8 mouse cellular contexts compared by ENCODE assay signal in the genomic region with DNA sequence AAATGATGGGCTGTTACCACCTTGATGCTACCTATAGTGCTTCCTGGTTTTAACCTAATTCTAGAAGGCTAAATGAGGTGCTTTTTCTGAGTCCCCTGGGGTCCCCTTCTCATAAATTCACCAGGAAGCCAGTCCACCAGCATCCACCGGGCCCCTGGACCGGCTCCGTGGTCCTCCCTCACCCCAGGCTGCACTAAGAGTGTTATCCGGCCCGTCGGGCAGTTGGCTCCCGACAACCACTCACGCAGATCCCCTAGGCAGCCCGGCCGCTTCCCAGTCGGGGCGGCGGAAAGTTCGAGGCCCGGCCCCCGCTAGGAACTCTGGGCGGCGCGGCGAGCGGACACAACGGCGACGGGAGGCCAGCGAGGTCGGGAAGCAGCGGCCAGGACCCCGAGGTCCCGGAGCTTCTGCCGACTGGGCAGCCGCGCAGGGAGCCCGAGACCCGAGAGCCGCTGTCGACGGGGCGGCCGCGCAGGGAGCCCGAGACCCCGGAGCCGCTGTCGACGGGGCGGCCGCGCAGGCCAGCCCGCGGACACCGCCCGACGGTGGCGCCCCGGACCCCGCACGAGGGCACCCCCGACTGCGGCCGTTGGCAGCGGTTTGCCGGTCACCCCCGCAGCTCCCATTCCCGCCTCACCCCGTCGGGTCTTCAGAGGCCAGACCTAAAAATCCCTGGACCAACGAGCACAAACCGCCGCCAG. TPM values are rescaled to one million over a fixed set of nuclear protein-coding genes. Genes with fewer than 3 reads are reported as not detected.
DNase-seq lines count a peak whose midpoint lies in the region; ATAC-seq and TF ChIP-seq lines count a peak whose summit lies in the region.

No protein-coding gene starts in this region.

- no peak overlapping the region for H3K27ac ChIP-seq in embryonic facial prominence, embryonic 14.5 days (replicated peaks; ENCODE audit: low read depth, low read length)
- H3K27ac ChIP-seq in hindbrain, embryonic 13.5 days, result no peak overlapping the region
- no peak overlapping the region for H3K27ac ChIP-seq in midbrain, embryonic 11.5 days (ENCODE audit: low read depth, low read length)
- H3K27ac ChIP-seq in cerebellum, adult 2 months (ENCODE audit: insufficient read depth, low read length), result no peak overlapping the region

- no peaks in the 10 kb centered on the region for H3K4me1 ChIP-seq in embryonic facial prominence, embryonic 14.5 days (ENCODE audit: control insufficient read depth, insufficient read depth, low read length)
- peaks cover 9% of the 10 kb centered on the region for H3K4me1 ChIP-seq in hindbrain, embryonic 13.5 days (replicated peaks)
- no peaks in the 10 kb centered on the region for H3K4me1 ChIP-seq in midbrain, embryonic 11.5 days (ENCODE audit: control insufficient read depth, insufficient read depth, low read length)
- H3K4me1 ChIP-seq in cerebellum, adult 2 months (ENCODE audit: control insufficient read depth, insufficient read depth, low read length), result no peaks in the 10 kb centered on the region

- ATAC-seq in embryonic facial prominence, embryonic 14.5 days (ENCODE audit: low read depth), result no peak
- peak; percentile 76 for ATAC-seq in hindbrain, embryonic 13.5 days (ENCODE audit: low FRiP score)
- peak; percentile 75 for ATAC-seq in midbrain, embryonic 11.5 days (ENCODE audit: low FRiP score)

- TF ChIP-seq POLR2A in cerebellum, adult 2 months (IDR thresholded peaks at IDR 0.05; ENCODE audit: borderline replicate concordance, insufficient read depth, low read length), result no peak

- peak overlapping the region; percentile 49 for H3K4me3 ChIP-seq in embryonic facial prominence, embryonic 14.5 days (ENCODE audit: low read depth, low read length)
- peak overlapping the region; percentile 44 for H3K4me3 ChIP-seq in hindbrain, embryonic 13.5 days
- H3K4me3 ChIP-seq in midbrain, embryonic 11.5 days (ENCODE audit: low read depth, low read length), result peak overlapping the region; percentile 14
- H3K4me3 ChIP-seq in cerebellum, adult 2 months (replicated peaks; ENCODE audit: insufficient read depth, low read depth, low read length), result no peak overlapping the region

- H3K36me3 ChIP-seq in embryonic facial prominence, embryonic 14.5 days (ENCODE audit: control insufficient read depth, insufficient read depth, low read length), result no peaks in the 10 kb centered on the region
- H3K36me3 ChIP-seq in hindbrain, embryonic 13.5 days, result no peaks in the 10 kb centered on the region
- H3K36me3 ChIP-seq in midbrain, embryonic 11.5 days (ENCODE audit: control insufficient read depth, insufficient read depth, low read length), result no peaks in the 10 kb centered on the region

- H3K27me3 ChIP-seq in embryonic facial prominence, embryonic 14.5 days (replicated peaks; ENCODE audit: control insufficient read depth, insufficient read depth, low read length), result peaks cover 20% of the 10 kb centered on the region
- peaks cover 29% of the 10 kb centered on the region for H3K27me3 ChIP-seq in hindbrain, embryonic 13.5 days
- peaks cover 17% of the 10 kb centered on the region for H3K27me3 ChIP-seq in midbrain, embryonic 11.5 days (ENCODE audit: control insufficient read depth, insufficient read depth, low read length)
- H3K27me3 ChIP-seq in cerebellum, adult 2 months (ENCODE audit: control insufficient read depth, insufficient read depth, low read length), result no peaks in the 10 kb centered on the region; the same call in 1 of the 2 replicates

- no peak for TF ChIP-seq CTCF in cerebellum, adult 2 months (IDR thresholded peaks at IDR 0.05; ENCODE audit: borderline replicate concordance, insufficient read depth, low read depth, low read length)

- H3K9me3 ChIP-seq in embryonic facial prominence, embryonic 14.5 days (ENCODE audit: control insufficient read depth, low read length), result no peaks in the 10 kb centered on the region
- H3K9me3 ChIP-seq in hindbrain, embryonic 13.5 days, result no peaks in the 10 kb centered on the region
- no peaks in the 10 kb centered on the region; the same call in 1 of the 2 replicates for H3K9me3 ChIP-seq in midbrain, embryonic 11.5 days (ENCODE audit: control insufficient read depth, low read length)

- H3K4me2 ChIP-seq in embryonic facial prominence, embryonic 14.5 days (ENCODE audit: low read depth, low read length), result peak overlapping the region; percentile 70
- H3K4me2 ChIP-seq in hindbrain, embryonic 13.5 days, result peak overlapping the region; percentile 60
- peak overlapping the region; percentile 41 for H3K4me2 ChIP-seq in midbrain, embryonic 11.5 days

- WGBS in embryonic facial prominence, embryonic 14.5 days, result 20% methylated on average over 24 of the region's 69 CpGs
- 28% methylated on average over 69 of the region's 69 CpGs for WGBS in hindbrain, embryonic 13.5 days
- 26% methylated on average over 62 of the region's 69 CpGs for WGBS in midbrain, embryonic 11.5 days
- WGBS in cerebellum, adult 2 months, result 23% methylated on average over 69 of the region's 69 CpGs

- peak; percentile 17 for DNase-seq in kidney, postnatal 10 days
- no peak for DNase-seq in kidney, adult 18-20 months
- no peak for DNase-seq in embryonic facial prominence, embryonic 14.5 days (ENCODE audit: low spot score)
- DNase-seq in midbrain, embryonic 11.5 days (ENCODE audit: low spot score, missing footprints), result no peak
- no peak for DNase-seq in yolk sac, embryonic 10.5 days (ENCODE audit: low spot score)
- DNase-seq in cerebellum, adult 2 months, result no peak
- no peak for DNase-seq in adrenal gland, adult 2 months

- H3K9ac ChIP-seq in embryonic facial prominence, embryonic 14.5 days (ENCODE audit: low read depth, low read length), result peak overlapping the region; percentile 58
- H3K9ac ChIP-seq in hindbrain, embryonic 13.5 days, result peak overlapping the region; percentile 60; the same call in 1 of the 2 replicates
- H3K9ac ChIP-seq in midbrain, embryonic 11.5 days (ENCODE audit: low read length), result no peak overlapping the region

RNA-seq across cellular contexts. Expression of a gene that starts 0.5 kb away (rescaled TPM):
- 5.5 and 6.0 TPM in 2 replicates for polyA plus RNA-seq in embryonic facial prominence, embryonic 14.5 days (2014; fragmentation: Nextera tagmentation; extraction: Ambion mirVana)
- polyA plus RNA-seq in hindbrain, embryonic 13.5 days (2015; fragmentation: Nextera tagmentation; extraction: Ambion mirVana), result 2.3 and 2.4 TPM in 2 replicates
- polyA plus RNA-seq in midbrain, embryonic 11.5 days (2014; fragmentation: Nextera tagmentation; extraction: Ambion mirVana), result 4.5 and 6.0 TPM in 2 replicates
- 0.29 and 0.33 TPM in 2 replicates for polyA plus RNA-seq in cerebellum, adult 2 months (2012; rRNA removed)
- under 1 TPM; 0.38 to 0.69 TPM for total RNA-seq in adrenal gland, adult 2 months (2021)
- not detected in 2 replicates for polyA plus RNA-seq in adrenal gland, adult 2 months (2012; rRNA removed)

RNA-seq across cellular contexts. Expression of a gene that starts 28.0 kb away (rescaled TPM):
- polyA plus RNA-seq in embryonic facial prominence, embryonic 14.5 days (2014; fragmentation: Nextera tagmentation; extraction: Ambion mirVana), result 0.17 and 0.36 TPM in 2 replicates
- polyA plus RNA-seq in hindbrain, embryonic 13.5 days (2015; fragmentation: Nextera tagmentation; extraction: Ambion mirVana), result 0.05 and 0.13 TPM in 2 replicates
- polyA plus RNA-seq in midbrain, embryonic 11.5 days (2014; fragmentation: Nextera tagmentation; extraction: Ambion mirVana), result 0.05 and 0.07 TPM in 2 replicates
- 0.16 and 0.21 TPM in 2 replicates for polyA plus RNA-seq in cerebellum, adult 2 months (2012; rRNA removed)
- total RNA-seq in adrenal gland, adult 2 months (2021), result under 1 TPM; 0.07 to 0.17 TPM
- polyA plus RNA-seq in adrenal gland, adult 2 months (2012; rRNA removed), result not detected in 2 replicates
